Mouse (Mus musculus): ENCODE data around the gene Hoxd10. TPM values are rescaled to one million over a fixed set of nuclear protein-coding genes. Genes with fewer than 3 reads are reported as not detected.
A peak's percentile ranks its signal among the peaks of the same experiment; 100 is the strongest.

Hoxd10 gene
- polyA plus RNA-seq, 1 experiment from 2014 or later: not detected

DNA sequence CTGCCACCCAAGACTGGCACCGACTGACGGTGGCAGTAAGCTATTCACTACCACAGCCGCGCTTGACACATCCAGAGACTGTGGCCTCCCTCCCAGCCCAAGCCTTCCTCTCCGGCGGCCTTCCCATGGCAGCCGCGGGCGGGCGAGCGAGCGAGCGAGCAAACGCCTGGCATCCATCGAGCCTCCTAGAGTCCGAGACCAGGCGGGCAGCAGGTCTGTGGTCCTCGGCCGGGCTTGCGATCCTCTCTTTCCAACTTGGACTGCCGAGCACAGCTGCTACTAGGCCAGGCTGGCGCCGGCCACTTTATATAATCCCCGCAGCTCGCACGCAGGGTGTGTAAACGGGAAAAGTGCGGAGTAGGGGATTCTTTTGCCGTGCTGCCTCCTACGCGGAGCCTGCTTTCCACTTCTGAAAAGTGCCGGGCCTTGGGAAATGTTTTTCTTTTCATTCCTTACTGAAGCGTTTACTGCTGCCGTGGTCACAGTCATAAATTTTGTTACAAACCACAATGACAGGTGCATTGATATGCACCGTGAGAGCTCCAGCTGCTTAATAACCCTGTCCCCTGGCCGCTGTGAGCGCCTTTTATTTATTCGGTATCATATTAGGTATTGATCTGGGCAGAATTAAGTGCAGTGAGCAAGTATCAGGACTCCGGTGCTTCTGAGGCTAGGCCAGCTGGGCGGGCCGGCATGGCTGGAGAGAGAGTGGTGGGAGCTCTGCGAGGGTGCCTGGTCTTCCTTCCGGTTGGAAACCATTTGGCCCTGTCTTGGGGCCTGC lies 48.8 kb downstream of the Hoxd10 start:
- H3K27ac ChIP-seq (replicated peaks; ENCODE audit: low read depth, low read length): no peak overlapping the region

DNA sequence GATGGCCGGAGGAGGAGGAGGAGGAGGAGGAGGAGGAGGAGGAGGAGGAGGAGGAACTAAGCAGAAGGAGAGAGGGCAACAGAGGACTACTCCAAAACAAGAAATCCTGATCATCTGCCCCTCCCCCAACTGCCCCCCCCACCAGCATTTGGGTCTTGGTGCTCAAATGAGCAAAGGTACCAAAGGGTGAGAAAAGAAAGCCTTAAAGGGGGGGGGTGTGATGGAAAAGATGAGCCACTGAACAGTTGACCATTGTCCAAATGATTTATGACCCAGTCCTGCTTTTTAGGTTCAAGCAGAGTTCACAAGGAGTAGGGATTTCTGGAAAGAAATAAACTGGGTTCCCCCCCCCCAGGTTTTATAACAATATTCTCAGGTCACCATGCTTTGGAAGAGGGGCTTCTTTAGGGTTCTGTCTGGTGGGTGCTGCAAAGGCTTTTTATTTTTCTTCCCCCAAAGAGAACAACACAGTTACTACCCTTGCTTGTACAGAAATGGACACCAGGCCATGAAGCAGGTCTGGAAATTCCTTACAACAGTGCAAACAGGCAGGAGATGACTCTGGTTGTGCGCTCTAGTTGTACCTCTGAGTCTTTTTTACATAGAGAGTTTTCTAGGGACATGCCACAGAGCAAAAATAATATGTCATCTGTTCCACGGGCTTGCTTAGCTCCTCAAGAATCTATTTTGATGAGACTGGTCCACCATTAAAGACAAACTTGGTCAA lies 49.7 kb downstream of the Hoxd10 start:
- 17% methylated on average over 3 of the region's 3 CpGs for WGBS

More for the DNA sequence above, 48.8 kb downstream of the Hoxd10 start:
- H3K36me3 ChIP-seq (ENCODE audit: control insufficient read depth, insufficient read depth, low read length): no peaks in the 10 kb centered on the region
- DNase-seq (no peak), ATAC-seq (ENCODE audit: low FRiP score, low TSS enrichment) (no peak)
- no peak overlapping the region for H3K4me2 ChIP-seq (ENCODE audit: low read length)
- peaks cover 99% of the 10 kb centered on the region for H3K27me3 ChIP-seq (ENCODE audit: control insufficient read depth, insufficient read depth, low read length)
- no peaks in the 10 kb centered on the region for H3K9me3 ChIP-seq (ENCODE audit: control insufficient read depth, low read length)
- no peak overlapping the region for H3K4me3 ChIP-seq (replicated peaks; ENCODE audit: low read depth, low read length)
- H3K9ac ChIP-seq (replicated peaks; ENCODE audit: low read length): no peak overlapping the region
- no peaks in the 10 kb centered on the region for H3K4me1 ChIP-seq (ENCODE audit: control insufficient read depth, insufficient read depth, low read length)
- under 1% methylated on average over 43 of the region's 43 CpGs for WGBS

DNA sequence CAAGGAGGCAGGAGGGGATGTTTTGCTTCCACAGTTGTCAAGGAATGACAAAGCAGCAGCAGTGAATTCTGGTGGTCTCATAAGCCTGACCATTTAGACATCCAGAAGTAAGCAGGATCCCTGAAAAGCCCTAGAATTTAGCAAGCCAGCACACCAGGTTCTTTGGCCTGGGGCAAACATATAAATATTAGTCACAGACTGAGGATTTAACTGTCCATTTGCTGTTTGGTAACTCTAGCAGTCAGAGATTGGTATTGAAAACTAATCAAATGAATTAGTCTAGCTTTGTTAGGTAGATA lies 50.2 kb downstream of the Hoxd10 start:
- no peak for ATAC-seq (ENCODE audit: low FRiP score, low TSS enrichment)
- no peak overlapping the region for H3K9ac ChIP-seq (replicated peaks; ENCODE audit: low read length)
- peaks cover 99% of the 10 kb centered on the region for H3K27me3 ChIP-seq (ENCODE audit: control insufficient read depth, insufficient read depth, low read length)
- H3K36me3 ChIP-seq (ENCODE audit: control insufficient read depth, insufficient read depth, low read length): no peaks in the 10 kb centered on the region
- H3K4me3 ChIP-seq (replicated peaks; ENCODE audit: low read depth, low read length): no peak overlapping the region
- H3K27ac ChIP-seq (replicated peaks; ENCODE audit: low read depth, low read length): no peak overlapping the region
- no peaks in the 10 kb centered on the region for H3K4me1 ChIP-seq (ENCODE audit: control insufficient read depth, insufficient read depth, low read length)
- DNase-seq: no peak
- no peaks in the 10 kb centered on the region for H3K9me3 ChIP-seq (ENCODE audit: control insufficient read depth, low read length)
- no peak overlapping the region for H3K4me2 ChIP-seq (ENCODE audit: low read length)

More for the DNA sequence above, 49.7 kb downstream of the Hoxd10 start:
- DNase-seq (no peak), ATAC-seq (ENCODE audit: low FRiP score, low TSS enrichment) (no peak)
- no peaks in the 10 kb centered on the region for H3K9me3 ChIP-seq (ENCODE audit: control insufficient read depth, low read length)
- H3K27ac ChIP-seq (replicated peaks; ENCODE audit: low read depth, low read length): no peak overlapping the region
- no peaks in the 10 kb centered on the region for H3K4me1 ChIP-seq (ENCODE audit: control insufficient read depth, insufficient read depth, low read length)
- peaks cover 99% of the 10 kb centered on the region for H3K27me3 ChIP-seq (ENCODE audit: control insufficient read depth, insufficient read depth, low read length)
- no peak overlapping the region for H3K4me2 ChIP-seq (ENCODE audit: low read length)
- H3K36me3 ChIP-seq (ENCODE audit: control insufficient read depth, insufficient read depth, low read length): no peaks in the 10 kb centered on the region
- no peak overlapping the region for H3K4me3 ChIP-seq (replicated peaks; ENCODE audit: low read depth, low read length)
- H3K9ac ChIP-seq (replicated peaks; ENCODE audit: low read length): no peak overlapping the region

MicroRNA genes within 50 kb of the gene (microRNA counts, 519-probe panel; counts per million panel counts)
- microRNA mmu-miR-10b: not detected

Small RNA genes within 50 kb of the gene (microRNA-seq; reads per million reads assigned to microRNA genes)
- not detected for gene Gm44463
- 443 reads per million, percentile 71 among the genes with 10 or more reads in this experiment for gene Mir10b

Other genes starting within 250 kb of the Hoxd10 start
- gene Lnpk, start 112.5 kb upstream of the Hoxd10 start, polyA plus RNA-seq (2014; fragmentation: Nextera tagmentation; extraction: Ambion mirVana): 58.2 and 61.4 TPM in 2 replicates
- gene Evx2, start 32.4 kb upstream of the Hoxd10 start, polyA plus RNA-seq (2014; fragmentation: Nextera tagmentation; extraction: Ambion mirVana): 1.2 and 1.7 TPM in 2 replicates
- gene Hoxd13, start 23.6 kb upstream of the Hoxd10 start, polyA plus RNA-seq (2014; fragmentation: Nextera tagmentation; extraction: Ambion mirVana): 0.11 TPM in 1 of 2 replicates, not detected in the other
- not detected in 2 replicates for gene Hoxd12, start 16.9 kb upstream of the Hoxd10 start, polyA plus RNA-seq (2014; fragmentation: Nextera tagmentation; extraction: Ambion mirVana)
- gene Hoxd11, start 12.4 kb upstream of the Hoxd10 start, polyA plus RNA-seq (2014; fragmentation: Nextera tagmentation; extraction: Ambion mirVana): not detected in 2 replicates
- gene Hoxd9, start 5.8 kb downstream of the Hoxd10 start, polyA plus RNA-seq (2014; fragmentation: Nextera tagmentation; extraction: Ambion mirVana): not detected in 2 replicates
- not detected in 2 replicates for gene Hoxd8, start 12.7 kb downstream of the Hoxd10 start, polyA plus RNA-seq (2014; fragmentation: Nextera tagmentation; extraction: Ambion mirVana)
- gene Hoxd3, start 20.0 kb downstream of the Hoxd10 start, polyA plus RNA-seq (2014; fragmentation: Nextera tagmentation; extraction: Ambion mirVana): not detected in 2 replicates
- not detected in 2 replicates for gene Hoxd4, start 20.0 kb downstream of the Hoxd10 start, polyA plus RNA-seq (2014; fragmentation: Nextera tagmentation; extraction: Ambion mirVana)
- gene Gm28230, start 34.8 kb downstream of the Hoxd10 start, polyA plus RNA-seq (2014; fragmentation: Nextera tagmentation; extraction: Ambion mirVana): not detected in 2 replicates
- not detected in 2 replicates for gene Hoxd1, start 71.1 kb downstream of the Hoxd10 start, polyA plus RNA-seq (2014; fragmentation: Nextera tagmentation; extraction: Ambion mirVana)
- 167 and 193 TPM in 2 replicates for gene Mtx2, start 133.9 kb downstream of the Hoxd10 start, polyA plus RNA-seq (2014; fragmentation: Nextera tagmentation; extraction: Ambion mirVana)

Data from midbrain, embryonic 14.5 days (tissue).